Comparison of ENCODE assay signal across 11 mouse cellular contexts in the genomic region with DNA sequence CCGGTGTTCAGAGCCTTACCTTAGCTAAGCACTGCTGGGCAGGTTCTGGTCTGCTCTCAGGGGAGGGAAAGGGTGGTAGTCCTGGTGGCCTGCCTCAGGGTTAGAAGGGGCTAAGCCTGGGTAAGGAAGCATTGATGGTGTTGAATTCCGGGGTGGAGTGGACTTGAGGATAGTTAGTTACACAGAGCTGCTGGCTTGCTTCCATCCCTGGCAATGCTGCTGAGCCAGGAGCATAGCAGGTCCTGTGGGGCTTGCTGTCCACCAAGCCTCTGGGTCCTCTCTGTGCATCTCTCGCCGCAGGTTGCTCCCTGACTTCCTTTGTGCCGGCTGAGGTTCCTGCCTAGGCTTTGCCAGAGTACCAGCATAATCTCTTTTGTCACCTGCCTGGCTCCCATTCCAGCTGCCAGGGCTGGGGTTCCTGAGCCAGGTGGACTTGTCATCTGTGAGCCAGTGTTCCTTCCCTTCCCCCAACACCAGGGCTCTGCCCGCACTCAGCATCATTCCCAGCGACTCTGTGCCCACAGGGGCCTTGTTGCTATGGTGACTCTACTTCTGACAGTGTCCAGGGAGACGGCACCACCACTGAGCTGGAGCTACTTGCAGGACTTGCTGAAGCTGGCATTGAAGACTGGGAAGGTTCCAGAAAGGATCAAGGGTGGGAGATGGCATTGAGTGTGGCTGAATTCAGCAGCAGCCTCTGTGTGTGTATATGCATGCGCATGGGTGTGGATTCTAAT.
DNase-seq lines count a peak whose midpoint lies in the region; ATAC-seq lines count a peak whose summit lies in the region.
"Had no signal": no experiment of that assay in that cellular context is flagged by ENCODE, and none has a peak within 500 bp of the region (broad histone marks: within the 10 kb centered on the region; RNA-seq: fewer than 3 reads in every experiment).

No protein-coding gene starts in this region.

- H3K4me2 ChIP-seq in hindbrain, embryonic 11.5 days (replicated peaks; ENCODE audit: low read depth, low read length) = no peak overlapping the region
- H3K4me2 ChIP-seq in forebrain, embryonic 13.5 days = no peak overlapping the region
- H3K4me2 ChIP-seq in midbrain, embryonic 14.5 days (ENCODE audit: low read length) = no peak overlapping the region
- H3K4me2 ChIP-seq: limb, embryonic 12.5 days had no signal

- H3K4me3 ChIP-seq in hindbrain, embryonic 10.5 days = no peak overlapping the region
- H3K4me3 ChIP-seq in hindbrain, embryonic 11.5 days (ENCODE audit: low read depth, low read length) = no peak overlapping the region
- no peak overlapping the region for H3K4me3 ChIP-seq in forebrain, embryonic 13.5 days
- H3K4me3 ChIP-seq in midbrain, embryonic 14.5 days (replicated peaks; ENCODE audit: low read depth, low read length) = no peak overlapping the region
- H3K4me3 ChIP-seq: limb, embryonic 12.5 days had no signal

- no peaks in the 10 kb centered on the region for H3K9me3 ChIP-seq in hindbrain, embryonic 10.5 days
- H3K9me3 ChIP-seq in hindbrain, embryonic 11.5 days (ENCODE audit: control insufficient read depth, low read length) = no peaks in the 10 kb centered on the region
- no peaks in the 10 kb centered on the region for H3K9me3 ChIP-seq in forebrain, embryonic 13.5 days (replicated peaks)
- no peaks in the 10 kb centered on the region for H3K9me3 ChIP-seq in midbrain, embryonic 14.5 days (ENCODE audit: control insufficient read depth, low read length)
- H3K9me3 ChIP-seq: limb, embryonic 12.5 days had no signal

- H3K4me1 ChIP-seq in hindbrain, embryonic 10.5 days (replicated peaks) = peaks cover 48% of the 10 kb centered on the region
- H3K4me1 ChIP-seq in hindbrain, embryonic 11.5 days (replicated peaks; ENCODE audit: control insufficient read depth, insufficient read depth, low read length) = peaks cover 13% of the 10 kb centered on the region
- peaks cover 37% of the 10 kb centered on the region for H3K4me1 ChIP-seq in forebrain, embryonic 13.5 days
- H3K4me1 ChIP-seq in midbrain, embryonic 14.5 days (ENCODE audit: control insufficient read depth, insufficient read depth, low read length) = peaks cover 43% of the 10 kb centered on the region

- H3K9ac ChIP-seq in hindbrain, embryonic 11.5 days (ENCODE audit: low read depth, low read length) = no peak overlapping the region
- H3K9ac ChIP-seq in forebrain, embryonic 13.5 days = no peak overlapping the region
- no peak overlapping the region for H3K9ac ChIP-seq in midbrain, embryonic 14.5 days (replicated peaks; ENCODE audit: low read length)
- H3K9ac ChIP-seq: limb, embryonic 12.5 days; liver, postnatal 0 days had no signal

- H3K27me3 ChIP-seq in hindbrain, embryonic 10.5 days (ENCODE audit: insufficient read depth, poor library complexity, severe bottlenecking) = peaks cover 6% of the 10 kb centered on the region; the same call in 1 of the 2 replicates
- no peaks in the 10 kb centered on the region for H3K27me3 ChIP-seq in hindbrain, embryonic 11.5 days (ENCODE audit: control insufficient read depth, insufficient read depth, low read length)
- no peaks in the 10 kb centered on the region for H3K27me3 ChIP-seq in forebrain, embryonic 13.5 days
- no peaks in the 10 kb centered on the region for H3K27me3 ChIP-seq in midbrain, embryonic 14.5 days (ENCODE audit: control insufficient read depth, insufficient read depth, low read length)

- peak overlapping the region; percentile 72 for H3K27ac ChIP-seq in hindbrain, embryonic 10.5 days
- H3K27ac ChIP-seq in hindbrain, embryonic 11.5 days (ENCODE audit: low read depth, low read length) = no peak overlapping the region
- no peak overlapping the region for H3K27ac ChIP-seq in forebrain, embryonic 13.5 days
- H3K27ac ChIP-seq in midbrain, embryonic 14.5 days (replicated peaks; ENCODE audit: low read depth, low read length) = peak overlapping the region; percentile 52; the same call in 1 of the 2 replicates
- H3K27ac ChIP-seq: limb, embryonic 12.5 days had no signal

- peak; percentile 21 for DNase-seq in hindbrain, embryonic 10.5 days (ENCODE audit: low spot score)
- DNase-seq in hindbrain, embryonic 11.5 days (ENCODE audit: low spot score) = no peak
- DNase-seq in brain, adult 2 months (ENCODE audit: low read depth, low spot score) = peak; percentile 75
- peak; percentile 77 for DNase-seq in midbrain, embryonic 14.5 days
- no peak for DNase-seq in adrenal gland, postnatal 14 days
- DNase-seq in thymus, postnatal 0 days (ENCODE audit: low spot score) = no peak
- DNase-seq: gastrocnemius, postnatal 36 days; liver, postnatal 0 days had no signal

- no peak for ATAC-seq in hindbrain, embryonic 11.5 days (ENCODE audit: low FRiP score)
- ATAC-seq in forebrain, embryonic 13.5 days = peak; percentile 59
- no peak for ATAC-seq in midbrain, embryonic 14.5 days (ENCODE audit: low FRiP score, low TSS enrichment)
- ATAC-seq: intestine, postnatal 0 days; liver, postnatal 0 days had no signal

- no peaks in the 10 kb centered on the region for H3K36me3 ChIP-seq in hindbrain, embryonic 10.5 days
- H3K36me3 ChIP-seq in hindbrain, embryonic 11.5 days (ENCODE audit: control insufficient read depth, insufficient read depth, low read length) = no peaks in the 10 kb centered on the region
- H3K36me3 ChIP-seq in forebrain, embryonic 13.5 days (ENCODE audit: poor library complexity, severe bottlenecking) = no peaks in the 10 kb centered on the region
- no peaks in the 10 kb centered on the region for H3K36me3 ChIP-seq in midbrain, embryonic 14.5 days (ENCODE audit: control insufficient read depth, insufficient read depth, low read length)
- H3K36me3 ChIP-seq: limb, embryonic 12.5 days had no signal

- WGBS in hindbrain, embryonic 10.5 days = 53% methylated on average over 9 of the region's 9 CpGs
- 59% methylated on average over 9 of the region's 9 CpGs for WGBS in hindbrain, embryonic 11.5 days
- WGBS in forebrain, embryonic 13.5 days = 50% methylated on average over 9 of the region's 9 CpGs
- WGBS in midbrain, embryonic 14.5 days = 43% methylated on average over 9 of the region's 9 CpGs

Comparison
In these comparisons a context has a peak if more than half of its experiments do, and no peak if none do; other contexts are left out.
1. DNase-seq: peak in hindbrain, embryonic 10.5 days (single experiment), brain, adult 2 months (single experiment) and midbrain, embryonic 14.5 days (single experiment); none in hindbrain, embryonic 11.5 days (single experiment), adrenal gland, postnatal 14 days (single experiment) and thymus, postnatal 0 days (single experiment).
2. H3K27ac ChIP-seq: peak in hindbrain, embryonic 10.5 days (single experiment) and midbrain, embryonic 14.5 days (single experiment); none in hindbrain, embryonic 11.5 days (single experiment) and forebrain, embryonic 13.5 days (single experiment).